Mouse (Mus musculus) kidney, postnatal 14 days (tissue): Measurements from ENCODE around the gene Nhp2.
A peak's percentile ranks its signal among the peaks of the same experiment; 100 is the strongest.

Experiments used
- DNase-seq: peaks from one replicate; pipeline ENCODE4 v3.0.0; 2022; ENCODE audit warnings: mixed read lengths

Nhp2 gene

GRCm38 (mm10) chr11:51619409-51620060 is at the start of gene Nhp2:
Nhp2 (plus strand) TSS chr11:51619735.
- DNase-seq = peak; percentile 97

- DNase-seq = no peak
Measured at GRCm38 (mm10) chr11:51576454-51576853, 43.1 kb upstream of the Nhp2 start.

DNA sequence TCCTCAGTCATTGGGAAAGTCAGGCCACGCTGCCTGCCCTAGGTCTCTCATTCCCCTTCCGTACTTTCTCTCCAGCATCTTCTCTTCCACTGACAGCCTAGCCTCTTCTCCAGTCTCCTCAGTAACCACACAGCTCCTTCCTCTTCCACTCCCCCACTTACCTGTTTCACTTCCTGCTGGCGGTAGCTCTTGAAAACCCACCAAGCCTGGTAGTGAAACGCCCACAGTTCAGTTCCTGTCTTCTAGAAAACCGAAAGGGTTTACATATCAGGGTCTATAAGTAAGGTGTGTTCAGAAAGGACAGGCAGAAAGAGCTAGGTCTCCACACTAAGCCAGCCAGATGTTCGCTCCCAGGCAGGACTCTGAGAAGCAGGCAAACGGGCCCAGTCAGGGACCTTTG is 41.9 kb upstream of the Nhp2 start:
- DNase-seq = no peak

GRCm38 (mm10) chr11:51579024-51579423 is 40.5 kb upstream of the Nhp2 start:
- DNase-seq = no peak

DNA sequence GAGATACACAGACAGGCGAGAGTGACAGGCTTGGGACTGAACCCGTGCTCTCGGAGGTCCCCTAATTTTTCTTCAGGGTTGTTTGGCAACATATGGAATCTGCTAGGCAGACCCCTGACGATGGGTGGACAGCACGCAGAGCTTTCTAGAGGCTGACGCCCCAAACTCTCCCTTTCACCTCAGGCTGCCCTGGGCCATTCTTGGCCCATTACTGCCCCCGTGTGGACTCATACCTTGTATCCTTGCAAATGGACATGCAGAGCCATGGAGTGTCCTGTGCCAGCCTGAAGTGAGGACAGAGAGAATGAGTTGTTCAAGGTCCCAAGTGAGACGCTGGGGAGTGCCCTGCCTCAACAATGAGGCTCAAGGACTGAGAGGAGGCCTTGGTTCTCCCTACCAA is 36.8 kb upstream of the Nhp2 start:
- DNase-seq = peak; percentile 84

DNA sequence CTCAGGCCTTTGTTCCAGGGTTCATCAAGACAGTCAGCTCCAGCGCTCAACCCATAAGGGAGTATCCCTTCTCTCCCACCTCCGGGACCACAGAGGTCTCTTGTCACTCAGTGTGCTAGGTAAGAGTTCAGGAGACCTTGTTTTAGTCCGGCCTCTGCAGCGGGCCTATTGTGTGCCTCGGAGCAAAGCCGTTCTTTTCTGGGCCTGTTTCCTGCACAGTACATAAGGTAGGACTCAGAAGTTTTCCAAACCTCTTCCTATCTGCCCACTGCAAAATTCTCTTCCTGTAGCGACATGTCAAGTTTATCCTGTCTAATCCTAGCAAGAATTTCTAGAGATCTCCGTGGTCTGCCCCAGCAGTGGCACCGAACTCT is 35.5 kb upstream of the Nhp2 start:
- DNase-seq = no peak

DNA sequence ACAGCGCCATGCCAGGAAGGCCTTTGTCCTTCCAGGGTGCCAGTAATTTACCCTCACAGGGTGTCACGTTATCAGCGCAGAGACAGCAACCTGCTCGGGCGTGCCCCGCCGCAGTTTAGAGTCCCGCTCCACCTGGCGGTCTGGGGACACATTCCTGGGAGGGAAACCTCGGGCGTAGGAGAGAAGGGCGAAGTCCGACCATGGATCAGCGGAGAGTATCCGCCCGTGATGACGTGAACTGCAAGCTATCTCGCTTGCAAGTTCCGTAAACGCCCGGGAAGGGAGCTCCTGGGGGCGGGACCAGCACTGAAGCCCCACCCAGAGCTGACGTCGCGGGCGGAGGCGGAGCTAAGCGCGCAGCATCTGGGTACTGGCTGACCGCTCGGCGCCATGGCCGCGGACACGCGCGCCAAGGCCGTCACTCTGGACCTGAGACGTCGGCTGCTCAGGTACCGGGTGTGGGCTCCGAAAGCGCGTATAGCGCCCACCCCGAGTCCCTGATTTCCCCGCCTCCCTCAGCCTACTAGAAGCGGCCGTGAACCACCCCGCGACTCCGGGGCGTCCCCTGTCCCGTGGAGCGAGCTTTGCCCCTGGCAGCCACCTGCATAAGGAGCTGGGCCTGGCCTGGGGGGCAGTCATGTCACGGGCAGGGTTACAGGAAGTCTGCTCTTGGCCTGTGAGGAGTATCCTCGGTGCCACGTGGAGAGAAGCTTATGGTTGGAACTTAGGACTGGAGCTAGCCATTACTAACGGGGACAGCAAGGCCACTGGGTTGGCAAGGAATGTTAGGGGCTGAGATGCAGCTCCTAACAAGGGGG is 34.9 kb upstream of the Nhp2 start, which contains the start of gene Phykpl:
Gene Phykpl, plus strand, starts transcription at position 327 of the 818 bp plus-strand sequence.
- peak; percentile 99 for DNase-seq

- DNase-seq = peak; percentile 50
Measured at GRCm38 (mm10) chr11:51585608-51586252, 33.8 kb upstream of the Nhp2 start.

DNA sequence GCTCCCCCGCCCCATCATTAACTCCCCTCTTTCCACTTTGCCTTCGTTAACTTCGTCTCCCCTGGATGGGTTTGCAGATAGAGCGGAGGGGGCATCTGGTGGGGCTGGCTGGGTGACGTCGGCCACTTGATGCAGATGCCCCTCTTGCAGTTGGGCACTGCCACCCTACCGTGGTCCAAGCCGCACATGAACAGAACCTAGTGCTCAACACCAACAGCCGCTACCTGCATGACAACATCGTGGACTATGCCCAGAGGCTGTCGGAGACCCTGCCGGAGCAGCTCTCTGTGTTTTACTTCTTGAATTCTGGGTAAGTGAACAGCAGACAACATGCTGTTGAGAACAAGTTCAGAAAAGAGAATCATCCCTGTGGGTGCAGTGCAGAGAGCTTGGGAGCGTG is 33.1 kb upstream of the Nhp2 start:
- DNase-seq = peak; percentile 18

DNA sequence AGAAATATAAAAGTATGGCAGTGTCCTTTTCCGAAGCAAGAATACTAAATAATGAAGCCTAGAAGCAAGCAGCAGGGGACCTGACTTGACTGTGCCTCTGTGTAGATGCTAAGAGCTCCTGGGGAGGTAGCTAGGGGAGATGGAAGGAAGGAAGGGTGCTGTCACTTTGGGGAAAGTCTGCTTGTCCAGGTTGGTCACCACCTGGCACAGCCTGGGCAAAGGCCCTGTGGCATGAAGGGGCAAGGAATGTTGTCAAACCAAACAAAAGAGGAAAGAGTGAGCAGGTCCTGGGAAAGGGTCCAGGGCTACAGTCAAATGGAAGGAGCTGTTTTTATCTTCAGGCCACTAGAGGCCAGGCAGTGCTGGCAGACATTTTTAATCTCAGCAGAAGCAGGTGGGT is 32.5 kb upstream of the Nhp2 start:
- DNase-seq = no peak

- no peak for DNase-seq
Measured at GRCm38 (mm10) chr11:51588833-51589232, 30.7 kb upstream of the Nhp2 start.

GRCm38 (mm10) chr11:51590002-51590401 is 29.5 kb upstream of the Nhp2 start:
- DNase-seq = no peak

- peak; percentile 37 for DNase-seq
Measured at GRCm38 (mm10) chr11:51591168-51591567, 28.4 kb upstream of the Nhp2 start.

GRCm38 (mm10) chr11:51591915-51592314 is 27.6 kb upstream of the Nhp2 start:
- DNase-seq = no peak

GRCm38 (mm10) chr11:51593368-51593767 is 26.2 kb upstream of the Nhp2 start:
- DNase-seq = no peak

DNA sequence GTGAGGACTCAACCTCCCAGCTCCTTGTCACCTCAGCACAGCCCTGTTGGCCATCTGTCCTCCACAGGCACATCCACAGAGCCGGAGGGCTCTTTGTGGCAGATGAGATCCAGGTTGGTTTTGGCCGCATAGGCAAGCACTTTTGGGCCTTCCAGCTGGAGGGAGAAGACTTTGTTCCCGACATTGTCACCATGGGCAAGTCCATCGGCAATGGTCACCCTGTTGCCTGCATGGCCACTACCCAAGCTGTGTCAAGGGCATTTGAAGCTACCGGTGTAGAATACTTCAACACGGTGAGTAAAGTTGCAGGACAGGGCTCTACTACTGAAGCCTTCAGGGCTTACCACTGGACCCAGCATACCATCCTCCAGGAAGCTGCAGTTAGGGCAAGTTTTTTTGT is 25.7 kb upstream of the Nhp2 start:
- no peak for DNase-seq

GRCm38 (mm10) chr11:51594715-51595350 is 24.7 kb upstream of the Nhp2 start:
- no peak for DNase-seq

DNA sequence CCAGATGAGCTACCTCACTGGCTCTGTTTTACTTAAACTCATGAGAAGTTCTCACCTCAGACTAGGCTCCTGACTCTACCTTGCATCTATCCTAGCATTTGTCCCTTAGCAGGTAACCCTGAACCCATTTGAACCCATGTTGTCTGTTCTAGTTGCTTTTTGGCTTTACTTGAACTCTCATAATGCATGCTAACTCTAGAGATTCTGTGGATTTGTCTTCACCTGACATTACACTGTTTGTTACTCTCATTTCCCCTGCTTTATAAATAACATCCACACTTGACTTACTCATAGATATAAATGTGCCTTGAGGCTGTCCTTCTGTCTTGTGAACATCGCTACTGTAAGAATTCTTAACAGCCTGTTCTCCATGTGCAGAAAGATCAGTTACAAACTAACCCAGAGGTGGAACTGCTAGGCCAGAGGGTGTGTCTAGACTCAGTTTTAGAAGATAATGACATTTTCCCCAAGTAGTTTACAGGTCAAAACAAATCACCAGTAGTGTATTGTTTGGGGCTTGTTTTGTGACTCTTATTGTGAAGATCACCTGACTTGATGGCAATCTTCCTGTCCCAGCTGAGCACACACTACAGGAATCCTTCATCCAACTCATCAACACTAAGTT is 24.0 kb upstream of the Nhp2 start:
- DNase-seq = no peak

GRCm38 (mm10) chr11:51597553-51597952 is 22.0 kb upstream of the Nhp2 start:
- DNase-seq = no peak

DNA sequence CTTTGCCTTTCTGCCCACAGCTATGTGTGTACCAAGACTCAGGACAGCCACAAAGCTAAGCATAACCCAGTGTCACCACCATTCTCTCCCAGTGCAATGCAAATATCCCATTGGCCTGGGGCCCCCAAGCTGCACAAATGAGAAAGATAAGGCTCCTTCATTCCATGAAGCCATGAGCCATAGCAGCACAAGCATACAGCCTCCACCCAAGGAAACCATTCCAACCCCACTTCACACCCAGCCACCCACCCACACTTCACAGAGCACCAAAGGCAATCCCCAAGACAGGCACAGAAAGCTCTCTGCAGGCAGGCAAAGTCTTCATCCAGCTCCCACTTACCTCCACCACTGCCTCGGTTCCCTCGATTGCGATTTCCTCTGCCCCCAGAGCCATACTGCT is 17.3 kb upstream of the Nhp2 start:
- no peak for DNase-seq

GRCm38 (mm10) chr11:51605602-51606446 is 13.7 kb upstream of the Nhp2 start:
- peak; percentile 95 for DNase-seq
